Mouse (Mus musculus) liver, adult 2 months (tissue): ENCODE results near the gene Gm48551.

ENCODE experiments used
- CTCF ChIP-seq: fragments of 200-500 bp; IDR thresholded peaks from 2 replicates; pipeline ENCODE4 v1.5.1; 2011; ENCODE audit warnings: low read depth, low read length, control low read depth
- POLR2A ChIP-seq: fragments of 200-500 bp; IDR thresholded peaks from 2 replicates; pipeline ENCODE4 v1.6.1; 2011; ENCODE audit warnings: low read length, control low read depth; ENCODE audit not compliant: insufficient read depth; ENCODE audit errors: extremely low read depth

DNA sequence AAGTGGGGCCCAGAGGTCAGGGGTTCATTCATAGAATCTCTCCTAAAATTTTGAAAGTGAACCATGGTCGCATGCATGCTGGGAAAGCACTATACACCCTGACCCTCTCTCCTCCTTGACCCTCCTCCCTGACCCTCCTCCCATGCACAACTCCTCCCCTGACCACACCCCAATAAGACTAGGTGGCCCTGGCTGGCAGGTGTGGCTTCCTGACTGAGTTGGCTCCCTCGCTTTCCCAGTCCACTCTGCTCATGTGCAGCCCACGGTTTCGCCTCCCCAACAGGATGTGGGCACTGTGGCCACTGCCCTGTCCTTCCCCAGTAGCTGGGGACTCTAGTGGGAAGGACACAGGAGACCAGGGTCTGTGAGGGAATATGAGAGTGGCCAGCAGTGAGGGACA is 26.1 kb downstream of the Gm48551 start:
- TF ChIP-seq CTCF (no peak), POLR2A (no peak)
